Mouse (Mus musculus) midbrain, postnatal 0 days (tissue): ENCODE data around the gene Slc15a1. TPM values are rescaled to one million over a fixed set of nuclear protein-coding genes. Genes with fewer than 3 reads are reported as not detected.

Source experiments
- ATAC-seq: fragments of 200-750 bp; cut with Nextera tagmentation; 2 replicates; pipeline ENCODE4 v1.8.0; 2017; ENCODE audit warnings: moderate number of reproducible peaks, mild to moderate bottlenecking, moderate TSS enrichment, moderate library complexity; ENCODE audit not compliant: low FRiP score
- DNase-seq: peaks from one replicate; pipeline ENCODE4 v3.0.0-alpha.2; 2015; ENCODE audit warnings: low spot score
- H3K27ac ChIP-seq: fragments of 300-500 bp; sonication (generic); 2 replicates; pipeline ENCODE4 v1.5.1; 2014; ENCODE audit warnings: low read depth, mild to moderate bottlenecking, low read length, mixed read lengths
- H3K27me3 ChIP-seq: fragments of 300-500 bp; sonication (generic); 2 replicates; pipeline ENCODE4 v1.6.1; 2014; ENCODE audit warnings: low read length, control low read depth, mixed read lengths; ENCODE audit not compliant: insufficient read depth
- H3K36me3 ChIP-seq: fragments of 300-500 bp; sonication (generic); 2 replicates; pipeline ENCODE4 v1.6.1; 2014; ENCODE audit warnings: low read length, control low read depth, mixed read lengths; ENCODE audit not compliant: insufficient read depth
- H3K4me1 ChIP-seq: fragments of 300-500 bp; sonication (generic); 2 replicates; pipeline ENCODE4 v1.6.1; 2014; ENCODE audit warnings: mild to moderate bottlenecking, control low read depth, antibody characterized with exemption, low read length, mixed read lengths; ENCODE audit not compliant: insufficient read depth
- H3K4me2 ChIP-seq: fragments of 300-500 bp; sonication (generic); 2 replicates; pipeline ENCODE4 v1.6.1; 2014; ENCODE audit warnings: low read depth, mild to moderate bottlenecking, low read length, mixed read lengths; ENCODE audit not compliant: poor library complexity, severe bottlenecking
- H3K4me3 ChIP-seq: fragments of 300-500 bp; sonication (generic); 2 replicates; pipeline ENCODE4 v1.5.1; 2014; ENCODE audit warnings: low read depth, mild to moderate bottlenecking, low read length, moderate library complexity
- H3K9ac ChIP-seq: fragments of 300-500 bp; sonication (generic); replicated peaks from 2 replicates; pipeline ENCODE4 v1.6.1; 2014; ENCODE audit warnings: mild to moderate bottlenecking, low read length, moderate library complexity, mixed read lengths; ENCODE audit not compliant: poor library complexity, severe bottlenecking
- H3K9me3 ChIP-seq: fragments of 300-500 bp; sonication (generic); 2 replicates; pipeline ENCODE4 v1.6.1; 2016; ENCODE audit warnings: low read length, control low read depth
- CTCF ChIP-seq: IDR thresholded peaks from 2 replicates; pipeline ENCODE4 v1.5.1; 2016; ENCODE audit warnings: antibody characterized with exemption, mild to moderate bottlenecking
- WGBS: fragments of 180-500 bp; shearing (Covaris S2); extraction: QIAGEN DNeasy Blood & Tissue Kit; methylation state at CpG from one replicate; pipeline ENCODE4 v1.1.7; 2014; 5-methylcytosine and 5-hydroxymethylcytosine counted together
- polyA plus RNA-seq: library from polyadenylated mRNA; unstranded; fragments of >200 nt; fragmentation: Nextera tagmentation; extraction: Ambion mirVana; gene quantifications from 2 replicates; pipeline ENCODE4 v1.2.1, GENCODE M21; 2015
- total RNA-seq: library from RNA; depleted of rRNA; stranded (reverse); fragments of >200 nt; gene quantifications from 2 replicates; pipeline ENCODE4 v1.2.3, GENCODE M21; 2014

Gene Slc15a1
- total and polyA plus RNA-seq, 2 experiments from 2014 or later, result 0.05 to 0.06 TPM

DNA sequence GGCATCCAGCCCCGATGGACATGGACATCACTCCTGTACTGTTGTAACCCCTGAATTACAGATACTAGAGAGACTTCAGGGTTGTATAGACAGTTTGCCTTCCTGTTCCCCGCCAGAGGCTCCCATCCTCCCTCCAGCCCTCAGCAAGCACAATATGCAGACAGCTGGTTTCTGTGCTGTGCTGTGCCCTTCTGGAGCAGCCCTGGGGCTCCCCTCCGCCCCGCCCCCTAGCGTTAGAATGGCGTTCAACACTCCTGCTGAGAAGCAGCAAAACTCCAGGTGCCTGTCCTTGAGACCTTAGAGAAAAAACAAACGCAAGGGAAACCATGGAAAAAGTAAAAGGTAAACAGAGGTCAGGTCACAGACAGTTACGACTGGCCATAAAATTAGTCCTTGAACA is 59.9 kb downstream of the Slc15a1 start:
- Histone ChIP-seq H3K9ac (no peak overlapping the region), H3K4me2 (no peak overlapping the region), H3K36me3 (no peaks in the 10 kb centered on the region), H3K27me3 (no peaks in the 10 kb centered on the region), H3K4me1 (no peaks in the 10 kb centered on the region), H3K4me3 (no peak overlapping the region), H3K9me3 (no peaks in the 10 kb centered on the region), H3K27ac (no peak overlapping the region)
- DNase-seq (peak; percentile 21), ATAC-seq (no peak)
- WGBS, result 18% methylated on average over 8 of the region's 8 CpGs
- TF ChIP-seq CTCF, result peak; percentile 67

- H3K4me1 ChIP-seq, result no peaks in the 10 kb centered on the region
- no peak overlapping the region for H3K4me3 ChIP-seq
- H3K27me3 ChIP-seq, result no peaks in the 10 kb centered on the region
- no peak overlapping the region for H3K4me2 ChIP-seq
- ATAC-seq, result no peak
- no peaks in the 10 kb centered on the region for H3K9me3 ChIP-seq
- H3K36me3 ChIP-seq, result no peaks in the 10 kb centered on the region
- H3K9ac ChIP-seq, result no peak overlapping the region
- H3K27ac ChIP-seq, result no peak overlapping the region
- peak; percentile 14; the same call in 1 of the 2 replicates for TF ChIP-seq CTCF
- no peak for DNase-seq
- 88% methylated on average over 6 of the region's 6 CpGs for WGBS
Measured at GRCm38 (mm10) chr14:121440807-121441206, 64.2 kb downstream of the Slc15a1 start.

- H3K27me3 ChIP-seq, result no peaks in the 10 kb centered on the region
- H3K9me3 ChIP-seq, result no peaks in the 10 kb centered on the region
- no peak overlapping the region for H3K9ac ChIP-seq
- H3K27ac ChIP-seq, result no peak overlapping the region
- no peak for TF ChIP-seq CTCF
- 86% methylated on average over 6 of the region's 6 CpGs for WGBS
- DNase-seq (no peak), ATAC-seq (no peak)
- no peak overlapping the region for H3K4me2 ChIP-seq
- H3K4me1 ChIP-seq, result no peaks in the 10 kb centered on the region
- no peak overlapping the region for H3K4me3 ChIP-seq
- no peaks in the 10 kb centered on the region for H3K36me3 ChIP-seq
Measured at GRCm38 (mm10) chr14:121437026-121437425, 68.0 kb downstream of the Slc15a1 start.

- Histone ChIP-seq H3K9me3 (no peaks in the 10 kb centered on the region), H3K4me3 (no peak overlapping the region), H3K27me3 (no peaks in the 10 kb centered on the region), H3K4me2 (no peak overlapping the region), H3K27ac (no peak overlapping the region), H3K36me3 (no peaks in the 10 kb centered on the region), H3K4me1 (no peaks in the 10 kb centered on the region), H3K9ac (no peak overlapping the region)
- DNase-seq (no peak), ATAC-seq (no peak)
- 88% methylated on average over 3 of the region's 3 CpGs for whole genome bisulfite sequencing
- no peak for TF ChIP-seq CTCF
Measured at GRCm38 (mm10) chr14:121436455-121436854, 68.6 kb downstream of the Slc15a1 start.

DNA sequence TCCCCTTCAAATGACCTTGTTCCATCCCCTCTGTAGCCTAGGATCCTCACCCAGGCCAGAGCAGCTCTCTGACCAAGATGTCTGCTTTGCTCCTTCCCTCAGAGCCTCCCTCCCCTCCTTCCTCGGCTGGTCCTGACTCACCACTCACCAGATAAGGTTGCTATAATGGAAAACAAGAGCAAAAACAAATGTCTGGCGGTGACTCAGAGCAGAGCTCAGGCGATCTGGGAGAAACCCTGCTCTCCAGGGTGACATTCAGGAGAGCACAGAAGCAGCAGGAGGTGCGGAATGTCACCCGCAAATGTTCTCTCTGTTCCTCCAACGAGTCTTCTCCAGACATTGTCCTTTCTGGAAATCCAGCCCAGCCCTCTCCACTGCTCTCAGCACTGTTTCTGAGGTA is 69.3 kb downstream of the Slc15a1 start:
- ATAC-seq, result no peak
- Histone ChIP-seq H3K9me3 (no peaks in the 10 kb centered on the region), H3K4me1 (no peaks in the 10 kb centered on the region), H3K27me3 (no peaks in the 10 kb centered on the region), H3K36me3 (no peaks in the 10 kb centered on the region), H3K27ac (no peak overlapping the region), H3K4me2 (no peak overlapping the region), H3K9ac (no peak overlapping the region), H3K4me3 (no peak overlapping the region)
- no peak for TF ChIP-seq CTCF
- 38% methylated on average over 6 of the region's 6 CpGs for WGBS
- no peak for DNase-seq

DNA sequence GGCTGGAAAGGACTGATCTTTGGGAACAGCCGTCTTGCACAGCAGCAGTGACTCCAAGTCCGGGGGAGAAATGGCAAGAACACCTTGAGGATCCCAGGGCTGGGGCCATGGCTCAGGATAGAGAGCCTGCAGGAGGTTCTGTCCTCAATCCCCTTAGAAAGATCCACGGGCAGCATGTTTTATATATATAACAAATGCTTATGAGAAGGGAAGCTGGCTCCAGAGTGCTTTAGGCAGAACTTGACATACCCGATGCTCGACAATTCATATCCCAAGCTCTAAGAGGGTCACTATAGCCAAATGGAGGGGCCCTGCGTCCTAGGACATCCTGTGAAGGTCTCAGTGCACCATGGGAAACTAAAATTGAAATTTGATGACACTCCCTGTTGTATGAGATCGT is 73.8 kb downstream of the Slc15a1 start:
- 86% methylated on average over 7 of the region's 7 CpGs for WGBS
- DNase-seq, result no peak
- no peak for TF ChIP-seq CTCF

More for the DNA sequence above, 73.8 kb downstream of the Slc15a1 start:
- Histone ChIP-seq H3K9ac (no peak overlapping the region), H3K27me3 (no peaks in the 10 kb centered on the region), H3K4me1 (no peaks in the 10 kb centered on the region), H3K4me2 (no peak overlapping the region), H3K9me3 (no peaks in the 10 kb centered on the region), H3K27ac (no peak overlapping the region), H3K36me3 (no peaks in the 10 kb centered on the region), H3K4me3 (no peak overlapping the region)
- ATAC-seq, result no peak
